Comparison of ENCODE assay signal across 16 mouse cellular contexts in genomic region chr6:15728844-15729577, GRCm38 (mm10). TPM values are rescaled to one million over a fixed set of nuclear protein-coding genes. Genes with fewer than 3 reads are reported as not detected.
DNase-seq lines count a peak whose midpoint lies in the region; ATAC-seq and TF ChIP-seq lines count a peak whose summit lies in the region.
"Had no signal": no experiment of that assay in that cellular context is flagged by ENCODE, and none has a peak within 500 bp of the region (broad histone marks: within the 10 kb centered on the region; RNA-seq: fewer than 3 reads in every experiment).

No protein-coding gene starts in this region.

- no peak overlapping the region for H3ac ChIP-seq in myocyte (ENCODE audit: control insufficient read depth, insufficient read length)

- ATAC-seq in liver, postnatal 0 days, result no peak
- no peak for ATAC-seq in liver, embryonic 12.5 days
- ATAC-seq: forebrain, postnatal 0 days had no signal

- WGBS in liver, postnatal 0 days (ENCODE audit: insufficient replicate concordance), result 55% methylated on average over 6 of the region's 6 CpGs
- WGBS in liver, embryonic 12.5 days (ENCODE audit: insufficient replicate concordance), result 54% methylated on average over 6 of the region's 6 CpGs

- peaks cover 86% of the 10 kb centered on the region for H3K79me2 ChIP-seq in myocyte (ENCODE audit: control insufficient read depth, insufficient read depth)

- intact Hi-C loops in gastrocnemius, adult 2 months (cut with DNase I), result no loop called here
- intact Hi-C loops in left cerebral cortex, postnatal 4 days (cut with DNase I), result no loop called here

- H3K4me3 ChIP-seq in gastrocnemius, adult 2 months, result peak overlapping the region; percentile 26; the same call in 1 of the 2 replicates
- no peak overlapping the region for H3K4me3 ChIP-seq in liver, postnatal 0 days (ENCODE audit: low read depth, low read length)
- H3K4me3 ChIP-seq in liver, embryonic 12.5 days, result no peak overlapping the region
- H3K4me3 ChIP-seq in brown adipose tissue, adult 24 weeks (ENCODE audit: insufficient read depth, low read depth, low read length), result no peak overlapping the region
- H3K4me3 ChIP-seq in myocyte, result no peak overlapping the region
- H3K4me3 ChIP-seq: embryonic facial prominence, embryonic 15.5 days; heart, embryonic 15.5 days; liver, embryonic 13.5 days; neural tube, embryonic 13.5 days had no signal

- H3K27me3 ChIP-seq in liver, postnatal 0 days (ENCODE audit: insufficient read depth, low read length), result no peaks in the 10 kb centered on the region
- no peaks in the 10 kb centered on the region for H3K27me3 ChIP-seq in liver, embryonic 12.5 days (replicated peaks)
- no peaks in the 10 kb centered on the region for H3K27me3 ChIP-seq in myocyte (ENCODE audit: control insufficient read depth, insufficient read depth, insufficient read length)
- H3K27me3 ChIP-seq: embryonic facial prominence, embryonic 15.5 days; heart, embryonic 15.5 days; liver, embryonic 13.5 days; neural tube, embryonic 13.5 days had no signal

- H3K4me1 ChIP-seq in liver, postnatal 0 days (ENCODE audit: insufficient read depth), result peaks cover 5% of the 10 kb centered on the region
- H3K4me1 ChIP-seq in liver, embryonic 12.5 days, result no peaks in the 10 kb centered on the region
- H3K4me1 ChIP-seq in brown adipose tissue, adult 24 weeks (ENCODE audit: control insufficient read depth, insufficient read depth, insufficient read length, low read length), result peaks cover 31% of the 10 kb centered on the region
- H3K4me1 ChIP-seq: liver, embryonic 13.5 days had no signal

- no peak overlapping the region for H3K4me2 ChIP-seq in liver, postnatal 0 days (ENCODE audit: low read depth, low read length)
- H3K4me2 ChIP-seq in liver, embryonic 12.5 days, result no peak overlapping the region
- peak overlapping the region; percentile 94 for H3K4me2 ChIP-seq in myocyte (ENCODE audit: low read depth)
- H3K4me2 ChIP-seq: embryonic facial prominence, embryonic 15.5 days; heart, embryonic 15.5 days; liver, embryonic 13.5 days; neural tube, embryonic 13.5 days had no signal

- no peaks in the 10 kb centered on the region for H3K36me3 ChIP-seq in liver, postnatal 0 days (replicated peaks; ENCODE audit: insufficient read depth, low read length)
- no peaks in the 10 kb centered on the region for H3K36me3 ChIP-seq in liver, embryonic 12.5 days
- H3K36me3 ChIP-seq in myocyte (ENCODE audit: control insufficient read depth, insufficient read depth), result peaks cover 7% of the 10 kb centered on the region
- H3K36me3 ChIP-seq: embryonic facial prominence, embryonic 15.5 days; heart, embryonic 15.5 days; liver, embryonic 13.5 days; neural tube, embryonic 13.5 days had no signal

- TF ChIP-seq POLR2A in myocyte (IDR thresholded peaks at IDR 0.05; ENCODE audit: insufficient read length, low read depth), result no peak

- no peaks in the 10 kb centered on the region for H3K9me3 ChIP-seq in liver, postnatal 0 days (ENCODE audit: low read length)
- H3K9me3 ChIP-seq in liver, embryonic 12.5 days (replicated peaks), result no peaks in the 10 kb centered on the region
- H3K9me3 ChIP-seq: embryonic facial prominence, embryonic 15.5 days; heart, embryonic 15.5 days; liver, embryonic 13.5 days; neural tube, embryonic 13.5 days had no signal

- no peak for TF ChIP-seq EP300 in liver, postnatal 0 days (IDR thresholded peaks at IDR 0.05; ENCODE audit: low read depth)

- no peak overlapping the region for H3K9ac ChIP-seq in liver, postnatal 0 days (replicated peaks)
- no peak overlapping the region for H3K9ac ChIP-seq in liver, embryonic 12.5 days
- H3K9ac ChIP-seq: embryonic facial prominence, embryonic 15.5 days; forebrain, postnatal 0 days; heart, embryonic 15.5 days; liver, embryonic 13.5 days; neural tube, embryonic 13.5 days had no signal

- peak overlapping the region; percentile 68 for H3K27ac ChIP-seq in gastrocnemius, adult 2 months
- 0 out of 2 replicates have a peak overlapping the region, but pooled peaks have one; percentile 12 for H3K27ac ChIP-seq in liver, postnatal 0 days (ENCODE audit: low read depth)
- no peak overlapping the region for H3K27ac ChIP-seq in liver, embryonic 12.5 days
- peak overlapping the region; percentile 81 for H3K27ac ChIP-seq in brown adipose tissue, adult 24 weeks (replicated peaks; ENCODE audit: low read depth, low read length)
- H3K27ac ChIP-seq: embryonic facial prominence, embryonic 15.5 days; heart, embryonic 15.5 days; liver, embryonic 13.5 days; neural tube, embryonic 13.5 days had no signal

- DNase-seq in gastrocnemius, adult 2 months, result no peak
- no peak for DNase-seq in gastrocnemius, postnatal 10 days
- DNase-seq in liver, postnatal 0 days, result no peak
- DNase-seq in left cerebral cortex, postnatal 4 days, result no peak
- no peak for DNase-seq in right cerebral cortex, adult 2 months (ENCODE audit: low spot score in 2 of 2)
- DNase-seq: cerebellum, postnatal 10 days; forebrain, postnatal 0 days; kidney, adult 11 months; liver, embryonic 13.5 days; right cerebral cortex, postnatal 14 days had no signal

- no peak for TF ChIP-seq CTCF in gastrocnemius, adult 2 months (IDR thresholded peaks at IDR 0.05)
- TF ChIP-seq CTCF in liver, postnatal 0 days (IDR thresholded peaks at IDR 0.05; ENCODE audit: low read depth), result no peak

TF ChIP-seq in myocyte, 11 proteins besides CTCF, POLR2A, EP300 and RAD21:
- TF ChIP-seq MYOD1 (IDR thresholded peaks at IDR 0.05; ENCODE audit: control insufficient read depth in 1 of 3, insufficient read length in 2 of 3, low read depth in 2 of 3) (no peak), USF1 (IDR thresholded peaks at IDR 0.05; ENCODE audit: low read depth) (peak; percentile 10)

RNA-seq across cellular contexts. Expression of gene Mdfic, which starts 8.6 kb away (rescaled TPM):
- 1 to 10 TPM; 8.9 to 9.4 TPM for total RNA-seq in gastrocnemius, adult 2 months (2021)
- 10 to 100 TPM; 15.8 to 22.9 TPM for total RNA-seq in gastrocnemius, postnatal 10 days (2021)
- 2.1 and 2.2 TPM in 2 replicates for polyA plus RNA-seq in liver, postnatal 0 days (2015; fragmentation: Nextera tagmentation; extraction: Ambion mirVana)
- polyA plus RNA-seq in liver, embryonic 12.5 days (2016; fragmentation: Nextera tagmentation; extraction: Ambion mirVana), result 1.9 and 2.0 TPM in 2 replicates
- 29.4 and 29.9 TPM in 2 replicates for polyA plus RNA-seq in brown adipose tissue, adult 24 weeks (2012; ENCODE audit: insufficient read depth, insufficient read length, missing spikeins)
- 26.9 TPM for polyA plus RNA-seq in myocyte (2012; fragmentation: generic; extraction: Trizol)
- total RNA-seq in left cerebral cortex, postnatal 4 days (2021), result 1 to 10 TPM; 4.8 to 4.9 TPM
